Mouse (Mus musculus): Measurements from ENCODE around the gene 1700017B05Rik. TPM values are rescaled to one million over a fixed set of nuclear protein-coding genes. Genes with fewer than 3 reads are reported as not detected.

The 1700017B05Rik gene
- polyA plus RNA-seq, 1 experiment: 48.0 TPM

DNA sequence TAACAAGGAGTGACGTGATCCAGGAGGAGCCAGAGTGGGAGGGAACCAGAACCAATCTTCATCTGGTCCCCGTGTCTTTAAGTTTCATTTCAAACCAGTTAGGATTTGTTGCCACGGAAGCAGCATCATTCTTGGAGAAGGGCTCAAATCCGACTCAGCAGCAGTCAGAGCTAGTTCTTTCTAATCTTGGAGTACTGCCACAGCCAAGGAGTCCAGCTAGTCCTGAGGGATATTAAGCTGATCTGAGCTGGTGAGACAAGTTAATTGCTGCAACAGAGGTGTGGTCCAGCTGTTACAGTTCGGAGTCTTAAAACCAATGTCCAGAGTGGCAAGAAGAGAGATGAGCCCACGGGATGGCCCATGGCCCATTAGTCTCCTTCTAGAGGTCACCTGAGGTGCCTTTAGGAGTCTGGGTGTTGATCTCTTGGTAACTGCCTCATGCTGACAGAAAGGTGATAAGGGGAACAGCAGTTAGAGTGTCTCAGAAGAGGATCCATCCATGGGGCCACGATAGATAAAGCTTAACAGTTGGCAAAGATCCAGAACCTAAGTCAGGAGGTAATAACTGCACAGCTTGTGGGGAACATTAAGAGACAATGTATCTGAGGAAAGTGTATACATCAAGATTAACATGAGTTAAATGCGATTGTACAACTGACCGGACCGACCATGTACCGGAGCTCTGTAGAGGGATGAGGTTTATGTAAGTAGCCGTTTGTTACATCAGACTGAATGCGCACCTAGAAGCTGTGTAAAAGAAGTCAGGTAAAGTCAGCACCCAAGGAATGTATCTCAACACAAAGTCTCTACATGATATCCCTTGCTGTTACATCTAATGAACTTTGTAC, 36.4 kb downstream of the 1700017B05Rik start:
- Histone ChIP-seq H3K9ac (ENCODE audit: low read depth, poor library complexity, severe bottlenecking) (no peak overlapping the region), H3K27me3 (ENCODE audit: control insufficient read depth, insufficient read depth, low read length, poor library complexity, severe bottlenecking) (no peaks in the 10 kb centered on the region), H3K36me3 (ENCODE audit: control insufficient read depth, insufficient read depth, low read length, poor library complexity, severe bottlenecking) (no peaks in the 10 kb centered on the region), H3K4me3 (ENCODE audit: low read depth, low read length) (no peak overlapping the region), H3K27ac (ENCODE audit: insufficient read depth, low read length) (no peak overlapping the region), H3K4me1 (ENCODE audit: control insufficient read depth, insufficient read depth, low read length) (peaks cover 3% of the 10 kb centered on the region), H3K9me3 (replicated peaks; ENCODE audit: control insufficient read depth, insufficient read depth, low read length, poor library complexity, severe bottlenecking) (no peaks in the 10 kb centered on the region; the same call in 1 of the 2 replicates)
- TF ChIP-seq POLR2A (IDR thresholded peaks at IDR 0.05; ENCODE audit: insufficient read depth, low read length) (no peak), CTCF (IDR thresholded peaks at IDR 0.05; ENCODE audit: low read depth, low read length) (no peak), EP300 (IDR thresholded peaks at IDR 0.05; ENCODE audit: insufficient read depth, low read depth, low read length) (no peak)

DNA sequence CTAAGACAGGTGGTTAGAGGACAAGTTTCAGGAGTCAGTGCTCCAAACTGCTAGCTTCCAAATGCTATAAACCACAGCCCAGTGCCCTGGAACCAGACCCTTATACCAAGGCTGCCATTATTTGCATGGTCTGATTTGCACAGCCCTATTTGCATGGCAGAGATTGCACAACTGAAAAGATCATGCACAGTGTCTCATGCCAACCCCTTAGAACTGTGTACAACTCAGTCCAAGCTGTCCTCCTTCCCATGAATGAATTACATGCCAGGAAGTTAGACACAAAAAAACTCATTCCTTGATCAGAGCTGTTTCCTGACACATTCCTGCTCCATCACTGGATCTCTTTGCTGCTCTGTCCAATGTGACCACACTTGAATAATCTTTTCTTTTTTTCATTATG, 39.1 kb downstream of the 1700017B05Rik start:
- H3K36me3 ChIP-seq (ENCODE audit: control insufficient read depth, insufficient read depth, low read length, poor library complexity, severe bottlenecking): no peaks in the 10 kb centered on the region
- no peak overlapping the region for H3K27ac ChIP-seq (ENCODE audit: insufficient read depth, low read length)
- no peak for TF ChIP-seq CTCF (IDR thresholded peaks at IDR 0.05; ENCODE audit: low read depth, low read length)
- TF ChIP-seq EP300 (IDR thresholded peaks at IDR 0.05; ENCODE audit: insufficient read depth, low read depth, low read length): no peak
- no peak for TF ChIP-seq POLR2A (IDR thresholded peaks at IDR 0.05; ENCODE audit: insufficient read depth, low read length)
- H3K4me1 ChIP-seq (ENCODE audit: control insufficient read depth, insufficient read depth, low read length): no peaks in the 10 kb centered on the region
- no peaks in the 10 kb centered on the region for H3K27me3 ChIP-seq (ENCODE audit: control insufficient read depth, insufficient read depth, low read length, poor library complexity, severe bottlenecking)
- H3K9me3 ChIP-seq (replicated peaks; ENCODE audit: control insufficient read depth, insufficient read depth, low read length, poor library complexity, severe bottlenecking): no peaks in the 10 kb centered on the region; the same call in 1 of the 2 replicates
- H3K4me3 ChIP-seq (ENCODE audit: low read depth, low read length): no peak overlapping the region
- H3K9ac ChIP-seq (ENCODE audit: low read depth, poor library complexity, severe bottlenecking): no peak overlapping the region

GRCm38 (mm10) chr9:57220356-57220755, 42.1 kb downstream of the 1700017B05Rik start:
- no peaks in the 10 kb centered on the region; the same call in 1 of the 2 replicates for H3K9me3 ChIP-seq (replicated peaks; ENCODE audit: control insufficient read depth, insufficient read depth, low read length, poor library complexity, severe bottlenecking)
- TF ChIP-seq EP300 (IDR thresholded peaks at IDR 0.05; ENCODE audit: insufficient read depth, low read depth, low read length): no peak
- TF ChIP-seq CTCF (IDR thresholded peaks at IDR 0.05; ENCODE audit: low read depth, low read length): peak; percentile 56
- no peak for TF ChIP-seq POLR2A (IDR thresholded peaks at IDR 0.05; ENCODE audit: insufficient read depth, low read length)
- H3K4me1 ChIP-seq (ENCODE audit: control insufficient read depth, insufficient read depth, low read length): no peaks in the 10 kb centered on the region
- no peak overlapping the region for H3K27ac ChIP-seq (ENCODE audit: insufficient read depth, low read length)
- H3K4me3 ChIP-seq (ENCODE audit: low read depth, low read length): no peak overlapping the region
- no peak overlapping the region for H3K9ac ChIP-seq (ENCODE audit: low read depth, poor library complexity, severe bottlenecking)
- H3K36me3 ChIP-seq (ENCODE audit: control insufficient read depth, insufficient read depth, low read length, poor library complexity, severe bottlenecking): no peaks in the 10 kb centered on the region
- H3K27me3 ChIP-seq (ENCODE audit: control insufficient read depth, insufficient read depth, low read length, poor library complexity, severe bottlenecking): no peaks in the 10 kb centered on the region

GRCm38 (mm10) chr9:57219511-57219910, 42.9 kb downstream of the 1700017B05Rik start:
- H3K9ac ChIP-seq (ENCODE audit: low read depth, poor library complexity, severe bottlenecking): no peak overlapping the region
- H3K36me3 ChIP-seq (ENCODE audit: control insufficient read depth, insufficient read depth, low read length, poor library complexity, severe bottlenecking): no peaks in the 10 kb centered on the region
- H3K4me3 ChIP-seq (ENCODE audit: low read depth, low read length): no peak overlapping the region
- no peaks in the 10 kb centered on the region for H3K4me1 ChIP-seq (ENCODE audit: control insufficient read depth, insufficient read depth, low read length)
- no peak overlapping the region for H3K27ac ChIP-seq (ENCODE audit: insufficient read depth, low read length)
- H3K9me3 ChIP-seq (replicated peaks; ENCODE audit: control insufficient read depth, insufficient read depth, low read length, poor library complexity, severe bottlenecking): no peaks in the 10 kb centered on the region; the same call in 1 of the 2 replicates
- no peaks in the 10 kb centered on the region for H3K27me3 ChIP-seq (ENCODE audit: control insufficient read depth, insufficient read depth, low read length, poor library complexity, severe bottlenecking)
- TF ChIP-seq POLR2A (IDR thresholded peaks at IDR 0.05; ENCODE audit: insufficient read depth, low read length) (no peak), CTCF (IDR thresholded peaks at IDR 0.05; ENCODE audit: low read depth, low read length) (no peak), EP300 (IDR thresholded peaks at IDR 0.05; ENCODE audit: insufficient read depth, low read depth, low read length) (no peak)

DNA sequence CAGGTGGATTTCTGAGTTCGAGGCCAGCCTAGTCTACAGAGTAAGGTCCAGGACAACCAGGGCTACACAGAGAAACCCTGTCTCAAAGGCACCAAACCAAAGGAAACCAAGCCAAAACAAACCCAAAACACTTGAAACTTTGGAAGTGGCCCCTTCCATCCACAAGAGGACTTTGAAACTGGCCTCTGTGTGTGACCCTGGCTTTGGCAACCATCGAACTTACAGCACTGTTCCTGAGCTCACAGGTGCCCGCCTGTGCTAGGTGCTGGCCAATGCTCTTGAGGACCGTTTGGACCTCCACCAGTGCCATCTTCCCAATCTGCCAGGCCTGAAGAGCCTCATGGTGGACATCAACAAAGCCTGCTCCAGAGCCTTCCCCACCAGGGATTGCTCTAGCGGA, 43.6 kb downstream of the 1700017B05Rik start:
- Histone ChIP-seq H3K4me3 (ENCODE audit: low read depth, low read length) (no peak overlapping the region), H3K27ac (ENCODE audit: insufficient read depth, low read length) (no peak overlapping the region), H3K9me3 (replicated peaks; ENCODE audit: control insufficient read depth, insufficient read depth, low read length, poor library complexity, severe bottlenecking) (no peaks in the 10 kb centered on the region; the same call in 1 of the 2 replicates), H3K36me3 (ENCODE audit: control insufficient read depth, insufficient read depth, low read length, poor library complexity, severe bottlenecking) (no peaks in the 10 kb centered on the region), H3K9ac (ENCODE audit: low read depth, poor library complexity, severe bottlenecking) (no peak overlapping the region), H3K27me3 (ENCODE audit: control insufficient read depth, insufficient read depth, low read length, poor library complexity, severe bottlenecking) (no peaks in the 10 kb centered on the region), H3K4me1 (ENCODE audit: control insufficient read depth, insufficient read depth, low read length) (no peaks in the 10 kb centered on the region)
- TF ChIP-seq POLR2A (IDR thresholded peaks at IDR 0.05; ENCODE audit: insufficient read depth, low read length) (no peak), CTCF (IDR thresholded peaks at IDR 0.05; ENCODE audit: low read depth, low read length) (no peak), EP300 (IDR thresholded peaks at IDR 0.05; ENCODE audit: insufficient read depth, low read depth, low read length) (no peak)

DNA sequence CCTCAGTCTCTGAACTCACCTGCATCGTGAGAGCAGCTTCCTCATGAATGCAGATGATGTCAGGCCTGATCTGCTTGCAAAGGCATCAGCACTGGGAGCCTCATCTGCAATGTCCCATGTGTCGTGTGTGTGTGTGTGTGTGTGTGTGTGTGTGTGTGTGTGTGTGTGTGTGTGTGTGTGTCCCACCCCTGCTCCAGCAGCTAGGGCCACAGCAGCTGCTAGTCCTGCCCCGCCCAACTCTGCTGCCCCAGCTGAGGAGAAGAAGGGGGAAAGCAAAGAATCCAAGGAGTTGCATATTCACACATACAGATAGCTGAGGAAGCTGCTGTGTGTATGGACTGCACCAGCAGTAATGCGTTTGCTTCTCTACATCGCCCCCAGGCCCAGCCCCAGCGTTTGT, 45.2 kb downstream of the 1700017B05Rik start:
- no peaks in the 10 kb centered on the region for H3K27me3 ChIP-seq (ENCODE audit: control insufficient read depth, insufficient read depth, low read length, poor library complexity, severe bottlenecking)
- no peaks in the 10 kb centered on the region for H3K4me1 ChIP-seq (ENCODE audit: control insufficient read depth, insufficient read depth, low read length)
- no peak overlapping the region for H3K4me3 ChIP-seq (ENCODE audit: low read depth, low read length)
- no peak overlapping the region for H3K27ac ChIP-seq (ENCODE audit: insufficient read depth, low read length)
- TF ChIP-seq POLR2A (IDR thresholded peaks at IDR 0.05; ENCODE audit: insufficient read depth, low read length) (no peak), EP300 (IDR thresholded peaks at IDR 0.05; ENCODE audit: insufficient read depth, low read depth, low read length) (no peak), CTCF (IDR thresholded peaks at IDR 0.05; ENCODE audit: low read depth, low read length) (no peak)
- H3K9me3 ChIP-seq (replicated peaks; ENCODE audit: control insufficient read depth, insufficient read depth, low read length, poor library complexity, severe bottlenecking): no peaks in the 10 kb centered on the region; the same call in 1 of the 2 replicates
- H3K36me3 ChIP-seq (ENCODE audit: control insufficient read depth, insufficient read depth, low read length, poor library complexity, severe bottlenecking): no peaks in the 10 kb centered on the region
- H3K9ac ChIP-seq (ENCODE audit: low read depth, poor library complexity, severe bottlenecking): no peak overlapping the region
